Mouse (Mus musculus) olfactory bulb, adult 2 months (tissue): ENCODE measurements at regions not wholly inside any gene's neighbourhood (a gene's known extent, or its start where the extent isn't known, plus 50 kb on each side); places are given as distances from the start of the nearest gene placed in this dataset.

Experiments
- CTCF ChIP-seq: fragments of 200-500 bp; IDR thresholded peaks from 2 replicates; pipeline ENCODE4 v1.5.1; 2012; ENCODE audit warnings: low read depth, mild to moderate bottlenecking, low read length, moderate library complexity; ENCODE audit not compliant: insufficient read depth
- POLR2A ChIP-seq: fragments of 200-500 bp; IDR thresholded peaks from 2 replicates; pipeline ENCODE4 v1.6.1; 2012; ENCODE audit warnings: mild to moderate bottlenecking, low read depth, low read length, moderate library complexity; ENCODE audit not compliant: insufficient read depth

DNA sequence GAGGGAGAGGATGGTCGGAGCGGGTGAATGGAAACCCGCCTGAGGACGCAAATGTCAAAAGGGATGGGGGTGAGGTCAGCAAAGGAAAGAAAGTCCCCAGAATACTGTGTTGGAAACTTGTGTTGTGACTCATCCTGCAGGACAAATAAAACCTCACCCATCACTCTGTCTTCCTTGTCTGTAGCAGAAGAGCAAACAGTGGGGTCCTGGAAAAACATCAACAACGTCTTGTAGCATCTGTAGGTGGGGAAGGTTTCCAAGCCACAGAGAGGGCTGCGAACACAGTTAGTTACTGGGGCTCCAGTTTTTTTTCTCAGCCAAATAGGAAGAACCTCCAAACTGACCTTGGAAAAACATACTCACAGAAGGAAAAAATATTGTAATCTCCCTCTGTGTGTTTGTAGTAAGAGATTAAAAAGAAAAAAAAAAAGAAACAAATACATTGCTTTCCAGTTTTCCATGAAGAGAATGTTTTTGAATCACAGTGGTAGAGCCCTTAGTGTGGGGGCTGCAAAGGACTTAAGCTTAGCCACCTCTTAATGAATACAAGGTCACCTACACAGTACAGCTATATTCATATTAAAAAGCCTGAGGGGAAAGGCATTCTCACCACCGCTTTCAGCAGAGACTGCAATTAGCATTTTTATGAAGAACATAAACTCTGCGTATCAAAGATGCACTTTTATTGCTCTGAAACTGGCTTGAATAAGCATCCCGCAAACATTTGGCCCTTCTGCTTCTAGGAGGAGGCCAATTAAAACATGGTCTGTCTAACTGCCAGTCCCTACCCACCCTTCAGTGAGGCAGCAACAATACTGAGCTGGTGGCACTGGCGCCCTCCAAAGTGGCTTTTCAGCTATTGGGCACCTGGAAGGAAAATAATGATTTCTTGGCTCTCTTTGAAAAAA lies 198.6 kb upstream of the Tprg start:
- TF ChIP-seq CTCF (no peak), POLR2A (no peak)
